Mouse (Mus musculus) myocyte (in vitro differentiated cells): ENCODE data around the gene Acsf3.

Source experiments
- MYOG ChIP-seq, 3 experiments: IDR thresholded peaks; one replicate each; pipeline ENCODE4 v1.6.1; 2011; ENCODE audit warnings: control low read depth in 2 of 3, low read depth in 2 of 3, mild to moderate bottlenecking in 2 of 3; ENCODE audit not compliant: insufficient read length in 2 of 3, control insufficient read depth in 1 of 3, insufficient read depth in 1 of 3
- POLR2A ChIP-seq: IDR thresholded peaks from one replicate; pipeline ENCODE4 v1.6.1; 2011; ENCODE audit warnings: low read depth, mild to moderate bottlenecking, control low read depth, moderate library complexity; ENCODE audit not compliant: insufficient read length
- TCF12 ChIP-seq: IDR thresholded peaks from one replicate; pipeline ENCODE4 v1.6.1; 2011; ENCODE audit warnings: mild to moderate bottlenecking, control low read depth; ENCODE audit not compliant: poor library complexity, insufficient read depth, severe bottlenecking

DNA sequence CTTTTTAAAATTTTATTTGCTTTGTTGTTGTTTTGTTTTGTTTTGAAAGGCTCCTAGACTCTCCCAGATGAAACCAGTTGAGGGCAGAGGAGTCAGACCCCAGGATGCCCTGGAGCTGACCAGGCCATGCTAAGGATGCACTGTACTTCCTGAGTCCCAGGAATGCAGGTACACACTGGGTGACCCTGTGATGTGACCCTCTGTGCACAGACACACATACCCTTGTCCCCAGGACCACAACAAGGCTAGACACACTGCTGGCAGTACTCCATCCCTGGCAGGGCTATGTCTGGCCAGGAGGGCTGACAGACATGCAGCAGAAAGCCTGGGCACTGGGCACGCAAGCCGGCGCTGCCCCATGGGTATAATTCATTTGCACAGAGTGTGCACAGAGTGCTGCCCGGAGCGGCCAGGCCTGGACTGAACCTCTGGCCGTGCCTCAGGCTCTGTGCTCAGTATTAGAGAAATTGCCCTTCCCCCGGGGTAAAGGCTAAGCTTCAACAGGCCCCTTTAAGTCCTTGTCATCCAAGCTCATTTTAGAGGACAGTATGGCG is 8.6 kb upstream of the Acsf3 start:
- TF ChIP-seq TCF12: no peak
- TF ChIP-seq POLR2A: no peak
- no peak for TF ChIP-seq MYOG (IDR thresholded peaks at IDR 0.05; ENCODE audit: control insufficient read depth in 1 of 3, insufficient read depth in 1 of 3, insufficient read length in 2 of 3, low read depth in 2 of 3)
